Mouse (Mus musculus) c-Kit-negative CD71-positive TER-119-positive erythroid progenitor cells, embryonic 14.5 days (primary cell): ENCODE data around the gene Fam221b.
A peak's percentile ranks its signal among the peaks of the same experiment; 100 is the strongest.

Source experiments
- DNase-seq: peaks from one replicate; pipeline ENCODE4 v3.0.0-alpha.2; 2013; ENCODE audit warnings: low read depth, low spot score

The Fam221b gene

GRCm38 (mm10) chr4:43668782-43669427 lies at the start of gene Fam221b, which contains the start of gene Tmem8b:
TSS of gene Fam221b (minus strand) at chr4:43669145.
TSS of gene Tmem8b (plus strand) at chr4:43668971.
- DNase-seq: peak; percentile 79

- no peak for DNase-seq
Measured at GRCm38 (mm10) chr4:43713652-43714219, 44.8 kb upstream of the Fam221b start.

- peak; percentile 34 for DNase-seq
Measured at GRCm38 (mm10) chr4:43711821-43712220, 42.9 kb upstream of the Fam221b start.

- no peak for DNase-seq
Measured at GRCm38 (mm10) chr4:43709869-43710268, 40.9 kb upstream of the Fam221b start, which contains the start of gene Olfr71. TSS of gene Olfr71 (minus strand) at chr4:43710255.

- DNase-seq: no peak
Measured at GRCm38 (mm10) chr4:43705991-43706390, 37.0 kb upstream of the Fam221b start.

- DNase-seq: no peak
Measured at GRCm38 (mm10) chr4:43703851-43704250, 34.9 kb upstream of the Fam221b start.

- peak; percentile 8 for DNase-seq
Measured at GRCm38 (mm10) chr4:43703439-43703838, 34.5 kb upstream of the Fam221b start.

GRCm38 (mm10) chr4:43700707-43701106 lies 31.8 kb upstream of the Fam221b start, which contains the start of gene Olfr70:
TSS of gene Olfr70 (minus strand) at chr4:43700807.
- DNase-seq: no peak

GRCm38 (mm10) chr4:43696561-43696960 lies 27.6 kb upstream of the Fam221b start:
- DNase-seq: no peak

- no peak for DNase-seq
Measured at GRCm38 (mm10) chr4:43695249-43695671, 26.3 kb upstream of the Fam221b start.

- no peak for DNase-seq
Measured at GRCm38 (mm10) chr4:43694439-43695248, 25.7 kb upstream of the Fam221b start.

- no peak for DNase-seq
Measured at GRCm38 (mm10) chr4:43693806-43694241, 24.9 kb upstream of the Fam221b start.

GRCm38 (mm10) chr4:43691026-43691425 lies 22.1 kb upstream of the Fam221b start:
- DNase-seq: no peak

GRCm38 (mm10) chr4:43690021-43690420 lies 21.1 kb upstream of the Fam221b start:
- DNase-seq: no peak

GRCm38 (mm10) chr4:43679416-43680043 lies 10.6 kb upstream of the Fam221b start:
- no peak for DNase-seq

- no peak for DNase-seq
Measured at GRCm38 (mm10) chr4:43678541-43678940, 9.6 kb upstream of the Fam221b start.

- no peak for DNase-seq
Measured at GRCm38 (mm10) chr4:43675608-43676007, 6.7 kb upstream of the Fam221b start.

GRCm38 (mm10) chr4:43674974-43675373 lies 6.0 kb upstream of the Fam221b start:
- no peak for DNase-seq

GRCm38 (mm10) chr4:43673703-43674102 lies 4.8 kb upstream of the Fam221b start:
- DNase-seq: no peak

- DNase-seq: peak; percentile 75
Measured at GRCm38 (mm10) chr4:43672070-43672469, 3.1 kb upstream of the Fam221b start.

- DNase-seq: no peak
Measured at GRCm38 (mm10) chr4:43669428-43669794, 466 bp upstream of the Fam221b start.

- no peak for DNase-seq
Measured at GRCm38 (mm10) chr4:43666412-43666811, 2.5 kb downstream of the Fam221b start.
